Mouse (Mus musculus) neural tube, embryonic 14.5 days (tissue): ENCODE measurements around the gene Polg2. TPM values are rescaled to one million over a fixed set of nuclear protein-coding genes. Genes with fewer than 3 reads are reported as not detected.
"Not testable (repeated sequence)": the region's sequence is repeated elsewhere in the genome, so short reads cannot be mapped to it uniquely, and the experiment has no call there.

Experiments used
- ATAC-seq: fragments of 200-750 bp; cut with Nextera tagmentation; 2 replicates; pipeline ENCODE4 v1.8.0; 2017; ENCODE audit warnings: low read depth, mild to moderate bottlenecking, moderate TSS enrichment, moderate library complexity
- H3K27ac ChIP-seq: fragments of 300-500 bp; sonication (generic); 2 replicates; pipeline ENCODE4 v1.5.1; 2014; ENCODE audit warnings: low read depth, mild to moderate bottlenecking, control low read depth, low read length, moderate library complexity, mixed read lengths
- H3K27me3 ChIP-seq: fragments of 300-500 bp; sonication (generic); 2 replicates; pipeline ENCODE4 v1.6.1; 2014; ENCODE audit warnings: low read length; ENCODE audit not compliant: control insufficient read depth, insufficient read depth
- H3K36me3 ChIP-seq: fragments of 300-500 bp; sonication (generic); 2 replicates; pipeline ENCODE4 v1.6.1; 2014; ENCODE audit warnings: low read length, mixed read lengths; ENCODE audit not compliant: control insufficient read depth, insufficient read depth
- H3K4me1 ChIP-seq: fragments of 300-500 bp; sonication (generic); 2 replicates; pipeline ENCODE4 v1.6.1; 2014; ENCODE audit warnings: low read length; ENCODE audit not compliant: control insufficient read depth, insufficient read depth
- H3K4me2 ChIP-seq: fragments of 300-500 bp; sonication (generic); 2 replicates; pipeline ENCODE4 v1.6.1; 2014; ENCODE audit warnings: mild to moderate bottlenecking, low read depth, low read length, control low read depth
- H3K4me3 ChIP-seq: fragments of 300-500 bp; sonication (generic); 2 replicates; pipeline ENCODE4 v1.5.1; 2014; ENCODE audit warnings: low read depth, low read length, control low read depth, mixed read lengths
- H3K9ac ChIP-seq: fragments of 300-500 bp; sonication (generic); replicated peaks from 2 replicates; pipeline ENCODE4 v1.6.1; 2014; ENCODE audit warnings: low read depth, mild to moderate bottlenecking, control low read depth, low read length, mixed read lengths
- H3K9me3 ChIP-seq: fragments of 300-500 bp; sonication (generic); 2 replicates; pipeline ENCODE4 v1.6.1; 2016; ENCODE audit warnings: low read length; ENCODE audit not compliant: control insufficient read depth
- WGBS: fragments of 180-500 bp; shearing (Covaris S2); extraction: QIAGEN DNeasy Blood & Tissue Kit; methylation state at CpG from one replicate; pipeline ENCODE4 v1.1.7; 2014; 5-methylcytosine and 5-hydroxymethylcytosine counted together
- microRNA-seq: library from miRNA; unstranded; fragments of <30 nt; microRNA quantifications from one replicate; pipeline ENCODE4, GENCODE M21; 2016
- polyA plus RNA-seq: library from polyadenylated mRNA; unstranded; fragments of >200 nt; fragmentation: Nextera tagmentation; extraction: Ambion mirVana; gene quantifications from 2 replicates; pipeline ENCODE4 v1.2.1, GENCODE M21; 2014

Gene Polg2
- polyA plus RNA-seq, 1 experiment from 2014 or later = 10.3 TPM

GRCm38 (mm10) chr11:106727967-106728366, 51.4 kb downstream of the Polg2 start:
- no peak overlapping the region for H3K9ac ChIP-seq
- 22% methylated on average over 5 of the region's 5 CpGs for WGBS
- H3K4me2 ChIP-seq = no peak overlapping the region
- H3K27ac ChIP-seq = no peak overlapping the region
- H3K9me3 ChIP-seq = no peaks in the 10 kb centered on the region
- H3K36me3 ChIP-seq = no peaks in the 10 kb centered on the region
- H3K4me1 ChIP-seq = no peaks in the 10 kb centered on the region
- no peak overlapping the region for H3K4me3 ChIP-seq
- H3K27me3 ChIP-seq = no peaks in the 10 kb centered on the region
- no peak for ATAC-seq

- H3K4me2 ChIP-seq, H3K27me3 ChIP-seq, H3K4me1 ChIP-seq, H3K36me3 ChIP-seq, H3K4me3 ChIP-seq, H3K27ac ChIP-seq, H3K9ac ChIP-seq, H3K9me3 ChIP-seq, ATAC-seq: not testable (repeated sequence)
- 96% methylated on average over 9 of the region's 9 CpGs for WGBS
Measured at GRCm38 (mm10) chr11:106724916-106725235, 54.5 kb downstream of the Polg2 start.

- H3K27me3 ChIP-seq = no peaks in the 10 kb centered on the region
- 85% methylated on average over 10 of the region's 10 CpGs for WGBS
Measured at GRCm38 (mm10) chr11:106724176-106724915, 55.0 kb downstream of the Polg2 start.

GRCm38 (mm10) chr11:106723611-106724125, 55.7 kb downstream of the Polg2 start:
- H3K4me3 ChIP-seq = no peak overlapping the region
- no peaks in the 10 kb centered on the region for H3K36me3 ChIP-seq
- H3K4me1 ChIP-seq = no peaks in the 10 kb centered on the region
- no peaks in the 10 kb centered on the region for H3K27me3 ChIP-seq
- H3K4me2 ChIP-seq = no peak overlapping the region
- no peaks in the 10 kb centered on the region for H3K9me3 ChIP-seq
- WGBS = 76% methylated on average over 15 of the region's 15 CpGs
- ATAC-seq = no peak
- H3K9ac ChIP-seq = no peak overlapping the region
- H3K27ac ChIP-seq = no peak overlapping the region

More at GRCm38 (mm10) chr11:106724176-106724915, 55.0 kb downstream of the Polg2 start:
- H3K4me3 ChIP-seq = no peak overlapping the region
- H3K9me3 ChIP-seq = no peaks in the 10 kb centered on the region
- H3K4me1 ChIP-seq = no peaks in the 10 kb centered on the region
- ATAC-seq = no peak
- no peak overlapping the region for H3K4me2 ChIP-seq
- no peaks in the 10 kb centered on the region for H3K36me3 ChIP-seq
- no peak overlapping the region for H3K27ac ChIP-seq
- no peak overlapping the region for H3K9ac ChIP-seq

GRCm38 (mm10) chr11:106722831-106723361, 56.4 kb downstream of the Polg2 start:
- Histone ChIP-seq H3K27me3 (no peaks in the 10 kb centered on the region), H3K27ac (no peak overlapping the region), H3K9me3 (no peaks in the 10 kb centered on the region), H3K4me3 (no peak overlapping the region), H3K4me1 (no peaks in the 10 kb centered on the region), H3K4me2 (no peak overlapping the region), H3K36me3 (no peaks in the 10 kb centered on the region), H3K9ac (no peak overlapping the region)
- WGBS = 7% methylated on average over 6 of the region's 7 CpGs
- ATAC-seq = no peak

GRCm38 (mm10) chr11:106720379-106720778, 59.0 kb downstream of the Polg2 start:
- Histone ChIP-seq H3K27ac (no peak overlapping the region), H3K4me1 (no peaks in the 10 kb centered on the region), H3K9me3 (no peaks in the 10 kb centered on the region), H3K36me3 (no peaks in the 10 kb centered on the region), H3K9ac (no peak overlapping the region), H3K4me2 (no peak overlapping the region), H3K4me3 (no peak overlapping the region), H3K27me3 (no peaks in the 10 kb centered on the region)
- ATAC-seq = no peak
- 84% methylated on average over 8 of the region's 8 CpGs for WGBS

Small RNAs within 50 kb of the gene (microRNA-seq; reads per million reads assigned to microRNA genes)
- not detected for gene Gm25994
- gene Mir3064 = 7.1 reads per million, percentile 14 among the genes with 10 or more reads in this experiment

Other genes starting within 250 kb of the Polg2 start
- gene Tex2, start 166.1 kb downstream of the Polg2 start, polyA plus RNA-seq = 37.7 and 39.5 TPM in 2 replicates
- gene Pecam1, start 28.9 kb downstream of the Polg2 start, polyA plus RNA-seq = 9.4 and 16.9 TPM in 2 replicates
- gene Milr1, start 28.3 kb downstream of the Polg2 start, polyA plus RNA-seq = 0.51 and 1.4 TPM in 2 replicates
- 447 and 486 TPM in 2 replicates for gene Ddx5, start 9.6 kb upstream of the Polg2 start, polyA plus RNA-seq
- 15.1 and 18.9 TPM in 2 replicates for gene Cep95, start 9.7 kb upstream of the Polg2 start, polyA plus RNA-seq
- 18.6 and 19.5 TPM in 2 replicates for gene Smurf2, start 141.2 kb upstream of the Polg2 start, polyA plus RNA-seq
- 110 and 128 TPM in 2 replicates for gene Kpna2, start 220.0 kb upstream of the Polg2 start, polyA plus RNA-seq
- 9.8 and 9.9 TPM in 2 replicates for gene 1810010H24Rik, start 246.1 kb upstream of the Polg2 start, polyA plus RNA-seq